Mouse (Mus musculus) B cell, adult 2 months (primary cell): ENCODE measurements at regions not wholly inside any gene's neighbourhood (a gene's known extent, or its start where the extent isn't known, plus 50 kb on each side); places are given as distances from the start of the nearest gene placed in this dataset.
A peak's percentile ranks its signal among the peaks of the same experiment; 100 is the strongest.

Experiments used
- DNase-seq, 2 experiments: peaks; one replicate each; pipeline ENCODE4 v3.0.0; 2022

- no peak for DNase-seq
These were observed 52.5 kb downstream of the Adm start for GRCm38 (mm10) chr7:110679916-110680315.

DNA sequence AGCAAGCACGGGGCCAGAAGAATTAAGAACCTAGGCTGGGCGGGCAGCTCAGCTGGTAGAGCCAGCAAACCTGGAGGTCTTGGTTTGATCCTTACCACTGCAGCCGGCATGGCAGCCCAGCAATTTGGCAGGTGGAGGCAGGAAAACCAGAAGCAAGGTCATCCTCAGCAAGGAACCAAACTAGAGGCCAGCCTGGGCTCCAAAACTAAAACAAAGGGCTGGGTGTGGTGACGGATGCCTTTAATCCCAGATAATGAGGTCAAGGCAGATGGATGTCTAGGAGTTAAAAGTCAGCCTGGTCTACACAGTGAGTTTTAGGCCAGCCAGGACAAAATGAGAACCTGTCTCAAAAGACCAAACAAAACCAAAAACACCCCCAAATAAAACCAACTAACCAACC, 55.5 kb downstream of the Adm start:
- DNase-seq = no peak

GRCm38 (mm10) chr7:110688884-110689681, 61.6 kb downstream of the Adm start:
- peak; percentile 73 to 79 for DNase-seq

GRCm38 (mm10) chr7:110690241-110690640, 62.8 kb downstream of the Adm start:
- DNase-seq = no peak

GRCm38 (mm10) chr7:110690856-110691255, 63.4 kb downstream of the Adm start:
- no peak for DNase-seq

GRCm38 (mm10) chr7:110694262-110694661, 66.8 kb downstream of the Adm start:
- no peak for DNase-seq

DNA sequence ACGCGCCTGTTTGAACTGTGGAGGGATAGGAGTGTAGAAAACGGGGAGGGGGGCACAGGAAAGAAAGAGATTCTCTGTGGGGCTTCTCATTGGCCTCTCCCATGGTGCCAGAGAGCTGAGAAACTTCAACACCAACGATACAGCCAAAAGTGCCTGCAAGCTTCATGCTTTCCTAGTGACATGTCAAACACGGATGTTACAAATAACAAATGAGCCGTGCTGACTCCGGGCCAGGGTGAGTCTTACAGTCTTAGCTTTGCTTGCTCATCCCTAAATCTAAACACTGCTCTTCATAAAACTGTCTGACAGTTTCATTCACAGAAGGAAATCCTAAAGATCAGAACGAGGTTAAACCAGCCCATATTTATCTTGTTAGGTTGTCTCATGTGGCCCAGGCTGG, 68.3 kb downstream of the Adm start:
- no peak for DNase-seq

- no peak for DNase-seq
These were observed 69.5 kb upstream of the Ampd3 start for GRCm38 (mm10) chr7:110698211-110699153.

DNA sequence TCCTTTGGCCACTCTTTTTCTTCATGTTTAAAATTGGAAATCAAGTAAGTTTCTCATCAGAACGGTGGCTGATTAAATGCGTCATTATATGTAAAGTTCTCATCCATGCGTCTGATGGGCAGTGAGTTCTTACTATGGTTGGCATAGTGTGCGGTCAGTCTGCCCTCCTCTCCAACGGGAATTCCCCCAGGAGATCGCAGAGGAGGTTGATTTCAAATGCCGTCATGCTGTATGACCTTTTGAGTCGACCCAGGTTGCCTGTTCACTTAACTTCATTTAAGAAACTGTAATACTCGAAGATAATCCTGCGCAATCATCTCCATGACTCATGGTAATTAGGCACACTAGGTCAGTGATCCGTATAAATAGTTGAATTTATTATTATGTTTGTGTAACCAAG, 68.4 kb upstream of the Ampd3 start:
- DNase-seq = no peak

DNA sequence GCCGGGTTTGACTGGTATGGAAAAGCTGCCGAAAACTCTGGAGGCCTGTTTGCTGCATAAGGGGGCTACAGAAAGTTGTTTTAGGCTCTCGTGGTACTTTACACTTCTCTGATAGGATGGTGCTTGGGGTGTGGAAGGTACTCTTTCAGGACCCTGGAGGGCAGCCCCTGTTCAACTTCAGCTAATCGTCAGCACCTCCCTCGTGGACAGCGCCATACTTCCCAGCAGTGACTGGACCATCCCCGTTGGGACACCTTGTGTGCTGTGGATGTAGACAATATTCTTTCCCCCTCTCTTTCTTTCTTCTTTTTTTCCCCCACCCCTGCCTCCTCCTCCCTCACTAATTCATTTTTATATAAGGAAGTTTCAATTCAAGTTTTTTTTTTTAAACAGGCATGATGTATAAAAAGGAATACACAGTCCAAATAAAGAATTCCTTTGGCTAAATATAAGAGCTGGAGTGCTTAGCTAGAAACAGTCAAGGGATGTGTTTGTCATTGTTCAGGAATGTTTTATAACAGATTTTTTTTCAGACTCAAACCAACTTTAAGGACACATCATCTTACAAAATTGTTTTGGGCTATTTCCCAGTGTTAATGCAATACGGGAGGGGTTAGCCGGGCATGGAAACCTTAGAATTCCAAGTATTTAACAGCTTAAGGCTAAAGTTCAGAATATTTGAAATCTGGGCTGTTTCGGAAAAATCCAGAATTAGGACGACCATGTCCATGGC, 66.2 kb upstream of the Ampd3 start:
- DNase-seq = no peak

- DNase-seq = no peak
These were observed 65.6 kb upstream of the Ampd3 start for GRCm38 (mm10) chr7:110702414-110702783.

DNA sequence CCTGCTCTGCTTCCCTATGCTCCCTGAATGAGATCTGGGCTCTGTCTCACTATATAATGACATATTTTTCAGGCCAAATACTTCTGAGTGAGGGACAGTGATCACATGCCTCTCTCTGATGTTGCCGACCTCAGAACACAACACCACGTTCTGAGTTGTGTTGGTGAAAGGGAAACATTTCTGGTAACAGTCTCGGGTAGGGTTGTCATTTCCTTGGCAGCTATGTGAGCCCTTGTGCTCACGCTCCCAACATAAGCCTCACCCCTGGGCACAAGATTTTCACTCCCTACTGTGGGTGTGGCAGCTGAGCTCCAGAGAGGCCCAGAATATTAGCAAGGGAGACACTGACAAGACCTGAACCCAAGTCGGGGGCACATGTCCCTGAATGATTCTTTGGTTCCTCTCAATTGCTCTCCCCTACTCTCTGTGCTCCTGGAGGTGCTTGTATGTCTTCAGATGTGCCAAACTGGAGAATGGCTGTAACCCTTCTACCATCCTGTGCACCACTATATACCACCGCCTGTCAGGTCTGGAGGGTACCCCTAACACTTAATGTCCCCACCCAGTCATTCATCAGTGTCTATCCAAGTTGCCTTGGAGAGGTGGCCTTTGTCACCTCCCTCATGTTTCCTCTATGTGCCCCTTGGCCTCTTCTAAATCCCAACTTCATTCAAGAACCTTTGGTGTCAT, 62.5 kb upstream of the Ampd3 start:
- no peak for DNase-seq

DNA sequence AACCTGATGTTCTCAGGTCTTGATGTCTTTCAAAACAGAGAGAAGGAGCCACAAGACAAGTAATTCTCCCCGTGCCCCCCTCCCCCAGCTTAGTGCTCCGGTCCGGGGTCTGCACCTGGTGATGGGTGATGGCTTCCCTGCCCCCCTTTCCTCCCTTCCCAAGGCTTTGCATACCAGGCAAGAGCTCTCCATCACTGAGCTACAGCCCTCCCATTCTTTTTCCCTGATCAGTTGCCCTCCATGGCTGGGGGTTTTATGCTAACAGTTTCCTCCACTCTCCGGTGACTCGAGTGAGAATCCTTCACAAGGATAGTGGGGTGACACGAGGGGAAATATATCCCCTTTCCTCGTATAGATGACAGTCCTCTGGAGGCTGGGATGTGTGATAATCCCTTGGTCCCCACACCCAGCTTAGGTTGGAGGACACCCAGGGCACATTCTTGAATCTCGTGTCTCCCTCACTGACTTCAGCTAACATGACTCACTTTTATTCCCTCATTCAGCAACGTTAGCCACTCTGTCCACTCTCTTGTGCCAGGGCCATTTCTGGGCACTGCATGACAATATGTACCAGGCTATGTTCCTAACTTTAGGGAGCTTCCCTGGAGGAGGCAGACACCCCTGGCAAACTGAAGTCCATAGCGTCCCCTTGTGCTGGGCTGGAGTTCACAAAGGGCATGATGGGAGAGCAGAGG, 61.9 kb upstream of the Ampd3 start:
- no peak for DNase-seq

DNA sequence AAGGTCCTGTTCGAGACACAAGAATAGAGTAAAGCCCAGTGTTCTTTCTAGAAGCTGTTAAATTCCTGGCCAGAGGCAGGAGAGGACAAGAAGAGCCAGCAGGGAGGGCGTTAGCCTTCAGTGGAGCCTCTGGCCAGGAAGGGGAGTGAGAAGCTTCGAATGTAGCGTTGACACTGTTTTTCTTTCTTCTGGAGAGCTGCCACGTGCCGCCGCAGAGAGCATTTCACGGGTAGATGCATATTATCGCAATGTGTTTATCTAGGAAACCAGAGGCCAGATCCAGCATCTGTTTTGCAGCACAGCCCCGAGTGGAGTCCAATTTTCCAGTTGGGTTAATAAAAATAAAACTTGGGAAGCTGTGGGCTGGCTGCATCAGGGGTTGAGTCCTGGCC, 61.3 kb upstream of the Ampd3 start:
- no peak for DNase-seq

DNA sequence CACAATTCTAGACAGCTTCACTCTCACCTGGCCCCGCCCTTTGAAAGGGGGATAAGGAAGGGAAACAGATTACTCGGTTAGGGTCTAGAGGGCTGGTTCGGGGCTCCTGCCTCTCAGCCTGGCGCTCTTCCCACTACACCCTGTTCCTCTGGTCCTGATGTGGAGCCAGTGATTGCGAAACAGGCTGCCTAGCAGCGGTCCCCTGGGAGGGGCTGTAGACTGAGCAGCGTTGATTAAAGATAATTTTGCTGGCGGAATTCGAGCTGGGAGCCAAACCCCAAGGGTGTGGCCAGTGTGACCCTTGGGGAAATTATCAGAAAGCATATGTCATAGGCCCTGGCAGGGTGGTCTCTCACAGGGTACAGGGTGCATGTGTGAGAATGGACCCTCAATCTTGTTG, 59.9 kb upstream of the Ampd3 start:
- DNase-seq = no peak

GRCm38 (mm10) chr7:110708781-110709180, 59.2 kb upstream of the Ampd3 start:
- DNase-seq = no peak

- no peak for DNase-seq
These were observed 58.4 kb upstream of the Ampd3 start for GRCm38 (mm10) chr7:110709606-110710005.

GRCm38 (mm10) chr7:110710256-110710962, 57.6 kb upstream of the Ampd3 start:
- no peak for DNase-seq

GRCm38 (mm10) chr7:110713661-110714060, 54.3 kb upstream of the Ampd3 start:
- no peak for DNase-seq

GRCm38 (mm10) chr7:110715110-110715509, 52.9 kb upstream of the Ampd3 start:
- DNase-seq = no peak

DNA sequence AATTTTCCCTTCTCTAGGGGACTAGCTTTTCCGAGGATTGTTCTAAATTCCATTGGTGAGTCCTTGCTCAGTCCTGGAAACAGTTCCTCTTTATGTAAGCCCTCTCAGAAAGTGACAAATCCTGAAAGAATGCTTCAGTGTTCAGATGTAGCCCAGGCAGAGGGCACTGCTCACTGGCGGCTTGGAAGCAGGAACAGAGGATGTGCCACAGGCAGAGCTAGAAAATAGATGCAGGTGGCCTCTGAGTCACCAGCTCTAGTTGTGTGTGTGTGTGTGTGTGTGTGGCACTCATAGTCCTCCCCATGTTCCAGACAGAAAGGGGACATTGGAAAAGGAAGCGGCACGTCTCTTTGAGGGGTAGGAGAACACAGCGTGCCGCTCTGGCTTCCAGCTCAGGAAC, 52.5 kb upstream of the Ampd3 start:
- DNase-seq = no peak
